Mouse (Mus musculus): ENCODE results near the gene Pkdrej.
"Not testable (repeated sequence)": the region's sequence is repeated elsewhere in the genome, so short reads cannot be mapped to it uniquely, and the experiment has no call there.

Pkdrej gene

GRCm38 (mm10) chr15:85821203-85822010 lies at the start of gene Pkdrej:
TSS of gene Pkdrej (minus strand) at chr15:85821734.
- peak; percentile 43 for DNase-seq (ENCODE audit: low spot score)

- peak; percentile 72 for DNase-seq (ENCODE audit: low spot score)
Measured at GRCm38 (mm10) chr15:85867696-85868095, 46.2 kb upstream of the Pkdrej start.

GRCm38 (mm10) chr15:85865913-85866312 lies 44.4 kb upstream of the Pkdrej start:
- not testable (repeated sequence) for DNase-seq (ENCODE audit: low spot score)

- peak; percentile 83 for DNase-seq (ENCODE audit: low spot score)
Measured at GRCm38 (mm10) chr15:85859490-85860031, 38.0 kb upstream of the Pkdrej start, which contains the start of gene Gtse1. TSS of gene Gtse1 (plus strand) at chr15:85859745.

GRCm38 (mm10) chr15:85858980-85859489 lies 37.5 kb upstream of the Pkdrej start:
- no peak for DNase-seq (ENCODE audit: low spot score)

GRCm38 (mm10) chr15:85851656-85852392 lies 30.3 kb upstream of the Pkdrej start:
- DNase-seq (ENCODE audit: low spot score): no peak

GRCm38 (mm10) chr15:85845071-85845470 lies 23.5 kb upstream of the Pkdrej start:
- DNase-seq (ENCODE audit: low spot score): no peak

- no peak for DNase-seq (ENCODE audit: low spot score)
Measured at GRCm38 (mm10) chr15:85841796-85842360, 20.3 kb upstream of the Pkdrej start.

- DNase-seq (ENCODE audit: low spot score): no peak
Measured at GRCm38 (mm10) chr15:85840983-85841382, 19.4 kb upstream of the Pkdrej start.

- DNase-seq (ENCODE audit: low spot score): peak; percentile 37
Measured at GRCm38 (mm10) chr15:85836887-85837286, 15.4 kb upstream of the Pkdrej start.

GRCm38 (mm10) chr15:85835335-85835734 lies 13.8 kb upstream of the Pkdrej start:
- DNase-seq (ENCODE audit: low spot score): no peak

- DNase-seq (ENCODE audit: low spot score): no peak
Measured at GRCm38 (mm10) chr15:85832599-85832998, 11.1 kb upstream of the Pkdrej start.

- peak; percentile 80 for DNase-seq (ENCODE audit: low spot score)
Measured at GRCm38 (mm10) chr15:85831954-85832590, 10.5 kb upstream of the Pkdrej start, which contains the start of gene Ttc38. TSS of gene Ttc38 (plus strand) at chr15:85832306.

GRCm38 (mm10) chr15:85829470-85829869 lies 7.9 kb upstream of the Pkdrej start:
- DNase-seq (ENCODE audit: low spot score): no peak

- DNase-seq (ENCODE audit: low spot score): no peak
Measured at GRCm38 (mm10) chr15:85828071-85828470, 6.5 kb upstream of the Pkdrej start.

GRCm38 (mm10) chr15:85826676-85827075 lies 5.1 kb upstream of the Pkdrej start:
- DNase-seq (ENCODE audit: low spot score): no peak

- no peak for DNase-seq (ENCODE audit: low spot score)
Measured at GRCm38 (mm10) chr15:85822011-85822359, 451 bp upstream of the Pkdrej start.

GRCm38 (mm10) chr15:85813428-85813827 lies 8.1 kb downstream of the Pkdrej start:
- no peak for DNase-seq (ENCODE audit: low spot score)

GRCm38 (mm10) chr15:85811535-85812277 lies 9.8 kb downstream of the Pkdrej start, which contains the start of gene Cdpf1:
TSS of gene Cdpf1 (minus strand) at chr15:85811697.
- peak; percentile 100 for DNase-seq (ENCODE audit: low spot score)

GRCm38 (mm10) chr15:85810806-85811521 lies 10.6 kb downstream of the Pkdrej start:
- DNase-seq (ENCODE audit: low spot score): peak; percentile 24
